Mouse (Mus musculus): ENCODE results near the gene F12.
A peak's percentile ranks its signal among the peaks of the same experiment; 100 is the strongest.

The F12 gene

DNA sequence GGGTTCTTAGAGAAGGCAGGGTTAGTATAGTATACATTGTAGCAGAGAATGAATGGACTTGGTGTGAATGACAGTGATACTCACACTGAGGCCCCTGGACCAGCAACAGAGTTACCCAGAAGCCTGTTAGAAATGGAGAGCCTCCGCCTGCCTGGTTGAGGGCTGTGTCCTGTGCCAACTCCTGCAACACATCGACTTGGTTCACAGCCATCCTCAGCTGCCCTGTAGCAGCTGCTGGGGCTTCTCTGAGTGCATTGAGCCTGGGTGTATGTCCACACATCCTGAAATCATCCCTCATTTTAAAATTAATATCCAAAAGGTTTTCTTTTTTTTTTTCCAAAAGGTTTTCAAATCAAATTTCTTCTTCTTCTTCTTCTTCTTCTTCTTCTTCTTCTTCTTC lies 50.7 kb downstream of the F12 start:
- no peak for DNase-seq (ENCODE audit: inconsistent age in 2 of 2, low spot score in 1 of 2)

DNA sequence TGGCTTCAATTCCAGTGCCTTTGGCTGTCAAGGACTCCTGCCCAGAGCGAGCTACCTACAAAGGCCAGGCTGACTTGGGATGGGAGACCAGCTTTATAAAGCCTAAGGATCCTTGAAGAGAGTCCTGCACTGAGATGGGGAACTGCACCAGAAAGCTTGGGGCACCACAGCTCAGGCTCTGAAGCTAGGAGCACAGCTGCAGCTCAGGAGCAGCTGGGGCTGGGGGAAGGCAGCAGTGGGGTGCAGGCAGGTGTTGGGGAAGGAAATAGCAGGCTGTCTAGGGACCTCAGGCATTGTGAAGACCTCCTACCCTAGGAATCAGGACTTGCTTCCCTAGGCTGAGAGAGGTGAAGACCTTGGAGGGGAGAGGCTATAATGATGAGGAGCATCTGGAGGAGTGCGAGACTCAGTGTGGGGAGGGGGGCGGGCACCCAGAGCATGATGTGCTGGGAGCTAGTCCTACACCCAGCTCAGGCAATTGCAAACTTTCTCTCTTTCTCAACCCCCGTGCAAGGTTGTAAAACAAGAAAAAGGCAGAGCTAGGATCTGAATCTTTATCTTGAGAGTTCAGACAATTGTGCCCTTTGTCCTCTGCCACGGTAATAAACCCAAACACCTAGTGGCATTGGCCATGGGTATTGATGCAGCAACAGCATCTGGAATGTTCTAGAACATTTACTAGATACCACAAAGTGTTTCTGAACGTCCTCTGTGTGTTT lies 52.2 kb downstream of the F12 start:
- DNase-seq (ENCODE audit: inconsistent age in 2 of 2, low spot score in 1 of 2): no peak

DNA sequence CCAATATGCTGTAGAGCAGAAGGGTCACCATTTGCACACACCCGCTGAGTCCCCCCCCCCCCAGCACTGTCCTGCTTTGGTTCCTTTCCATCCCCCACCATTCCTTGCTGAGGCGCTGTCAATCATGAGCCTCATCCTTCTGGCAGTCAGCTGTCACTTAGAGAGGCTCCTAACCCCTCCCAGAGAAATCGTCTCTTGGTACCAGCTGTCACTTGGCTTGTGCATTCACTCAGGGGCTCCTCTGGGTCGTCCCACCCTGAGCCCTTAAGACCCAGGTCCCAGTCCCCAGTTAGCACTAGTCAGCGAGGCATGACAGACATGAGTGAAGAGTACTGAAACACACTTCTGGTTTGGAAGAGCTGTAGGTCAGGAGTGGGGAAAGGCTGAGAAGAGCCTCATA lies 54.9 kb downstream of the F12 start:
- DNase-seq (ENCODE audit: inconsistent age in 2 of 2, low spot score in 1 of 2): no peak

DNA sequence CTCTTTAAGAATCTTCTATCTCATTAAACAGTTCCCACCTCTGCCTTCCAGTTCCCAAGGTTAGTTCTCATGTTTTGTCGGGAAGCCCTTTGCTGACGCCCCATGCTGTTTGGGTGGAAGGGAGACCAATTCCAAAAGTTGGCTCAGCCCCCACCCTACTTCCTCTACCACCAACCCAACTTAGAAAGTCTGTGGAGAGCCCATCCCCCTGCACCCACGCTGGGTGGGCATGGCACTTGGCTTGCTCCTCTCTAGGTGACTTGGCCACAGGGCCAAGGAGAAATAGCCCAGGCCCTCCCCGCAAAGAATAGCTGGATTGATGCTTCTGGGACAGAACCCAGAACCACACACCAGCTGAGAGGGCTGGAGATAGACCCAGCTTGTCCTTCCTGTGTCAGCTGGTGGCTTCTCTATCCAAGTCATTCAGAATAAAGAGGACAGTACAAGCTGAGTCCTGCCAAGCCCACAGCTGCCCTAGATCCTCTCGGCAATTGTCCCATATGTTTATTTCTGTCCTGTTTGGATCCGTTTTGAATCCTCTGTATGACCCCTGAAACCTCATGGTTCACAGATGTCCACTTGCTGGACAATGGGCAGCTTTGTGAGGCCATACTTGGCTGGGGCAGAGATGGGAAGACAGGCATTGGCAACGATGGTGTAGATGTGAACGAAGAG lies 55.4 kb downstream of the F12 start:
- no peak for DNase-seq (ENCODE audit: inconsistent age in 2 of 2, low spot score in 1 of 2)

DNA sequence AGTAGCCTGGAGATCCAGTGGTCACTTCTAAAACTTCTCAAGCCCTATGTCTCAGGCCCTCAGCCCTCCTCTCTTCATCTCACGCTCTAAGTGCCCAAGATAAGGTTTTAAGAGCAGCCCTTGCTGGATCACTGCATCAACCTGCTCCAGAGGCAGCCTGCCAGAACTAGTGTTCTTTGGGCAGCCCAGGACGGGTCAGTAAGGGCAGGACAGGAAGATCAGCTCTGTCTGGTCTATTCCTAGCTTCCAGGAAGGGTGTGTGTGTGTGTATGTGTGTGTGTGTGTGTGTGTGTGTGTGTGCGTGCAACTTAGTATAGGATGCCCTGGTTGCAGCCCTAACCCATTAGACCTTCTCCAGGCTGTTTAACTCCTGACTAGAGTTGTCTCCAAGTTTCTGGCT lies 56.4 kb downstream of the F12 start:
- DNase-seq (ENCODE audit: inconsistent age in 2 of 2, low spot score in 1 of 2): peak in 1 of 2 experiments; percentile 31

DNA sequence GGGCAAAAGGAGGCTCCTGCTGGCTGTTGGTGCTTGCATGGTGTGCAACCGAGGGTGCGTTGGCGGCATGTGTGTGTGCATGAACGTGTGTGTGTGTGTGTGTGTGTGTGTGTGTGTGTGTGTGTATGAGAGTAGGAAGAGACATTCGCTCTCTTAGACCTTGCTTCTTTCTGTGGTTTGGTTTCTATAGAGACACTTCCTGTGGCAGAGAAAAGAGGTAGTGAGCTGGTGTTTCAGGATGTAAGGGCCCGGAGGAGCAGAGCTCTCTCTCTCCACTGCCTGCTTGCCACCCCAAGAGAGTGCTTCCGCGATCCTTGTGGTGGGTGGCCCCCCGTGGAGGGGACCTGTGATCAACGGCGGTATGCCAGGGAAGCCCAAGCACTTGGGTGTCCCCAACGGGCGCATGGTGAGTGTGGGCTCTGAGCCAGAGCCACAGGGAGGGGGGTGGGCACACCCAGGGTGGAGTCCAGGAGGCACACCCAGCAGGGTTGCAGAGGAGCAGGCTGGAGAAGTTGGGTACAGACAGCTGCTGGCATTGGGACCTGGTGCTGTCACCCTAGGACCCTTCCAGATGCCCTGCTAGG lies 57.0 kb downstream of the F12 start, which contains the start of gene Rgs14:
TSS of gene Rgs14 (plus strand) at position 202 of the 584 bp plus-strand sequence.
- DNase-seq (ENCODE audit: inconsistent age in 2 of 2, low spot score in 1 of 2): peak in 1 of 2 experiments; percentile 39

DNA sequence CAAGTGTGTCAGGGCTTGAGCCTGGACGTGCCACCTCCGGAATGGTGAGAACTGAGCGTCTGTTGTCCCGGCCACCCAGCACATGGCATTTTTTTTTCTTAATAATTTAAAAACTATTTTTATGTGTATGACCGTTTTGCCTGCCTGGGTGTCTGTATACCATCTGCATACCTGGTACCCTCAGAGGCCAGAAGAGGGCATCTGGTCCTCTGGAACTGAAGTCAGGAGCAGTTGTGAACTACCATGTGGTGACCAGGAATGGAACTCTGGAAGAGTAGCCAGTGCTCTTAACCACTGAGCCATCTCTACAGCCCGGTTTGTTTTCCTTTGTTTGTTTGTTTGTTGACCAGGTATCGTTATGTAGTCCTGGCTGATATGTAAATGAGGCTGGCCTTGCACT lies 58.2 kb downstream of the F12 start:
- DNase-seq (ENCODE audit: inconsistent age in 2 of 2, low spot score in 1 of 2): no peak
